Mouse (Mus musculus) heart, adult 11 months (tissue): ENCODE data around the gene Epor.

Experiments
- DNase-seq: peaks from one replicate; pipeline ENCODE4 v3.0.0; 2022

Epor gene

DNA sequence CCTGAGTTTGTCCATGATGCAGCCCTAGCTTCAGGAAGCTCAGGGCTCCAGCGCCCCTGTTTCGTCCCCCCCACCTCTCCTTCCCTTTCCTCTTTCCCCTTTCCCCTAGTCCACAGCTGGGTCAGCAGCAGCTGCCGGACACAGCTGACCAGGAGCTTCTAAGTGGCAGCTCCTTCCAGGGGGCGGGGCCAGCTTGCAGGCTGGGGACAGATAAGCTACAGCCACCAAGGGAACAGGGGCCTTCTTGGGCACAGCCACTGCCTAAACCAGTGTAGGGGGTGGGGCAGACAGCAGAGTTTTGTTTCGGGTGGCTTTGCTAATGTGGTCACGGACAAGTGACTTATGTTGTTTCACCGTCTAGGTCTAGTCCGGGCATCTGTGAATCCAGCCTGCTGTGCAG lies at the start of gene Epor:
Epor (minus strand) TSS at position 90 of the 400 bp plus-strand sequence.
- DNase-seq = peak; percentile 99

DNA sequence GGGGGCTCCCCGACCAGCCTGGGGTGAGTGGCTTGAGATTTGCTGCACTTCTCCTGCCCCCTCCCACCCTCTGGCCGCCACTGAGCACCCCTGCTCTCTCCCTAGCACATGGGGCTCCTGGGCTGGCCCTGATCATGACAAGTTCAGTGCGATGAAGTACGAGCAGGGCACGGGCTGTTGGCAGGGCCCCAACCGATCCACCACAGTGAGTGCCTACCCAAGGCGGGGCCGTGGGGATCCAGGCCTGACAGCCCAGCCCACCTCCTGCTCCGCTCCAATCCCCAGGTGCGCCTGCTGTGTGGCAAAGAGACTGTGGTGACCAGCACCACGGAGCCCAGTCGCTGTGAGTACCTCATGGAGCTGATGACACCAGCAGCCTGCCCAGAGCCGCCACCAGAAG lies 49.4 kb upstream of the Epor start:
- no peak for DNase-seq

DNA sequence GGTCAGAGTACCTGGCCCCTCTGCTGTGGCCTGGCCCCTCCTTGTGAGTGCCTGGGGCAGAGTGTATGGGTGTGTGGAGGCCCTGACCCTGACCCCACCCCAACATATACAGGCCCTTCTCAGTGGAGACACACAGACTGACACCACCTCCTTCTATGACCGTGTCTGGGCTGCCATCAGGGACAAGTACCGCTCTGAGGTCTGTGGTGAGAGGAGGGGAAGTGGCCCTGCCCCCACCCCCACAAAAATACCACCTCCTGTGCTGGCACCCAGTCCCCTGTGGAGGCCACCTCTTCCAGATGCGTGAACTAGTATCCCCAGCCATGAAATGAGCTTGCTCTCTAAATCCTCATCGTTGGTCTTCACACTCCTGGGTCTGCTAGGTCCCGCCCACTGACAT lies 47.7 kb upstream of the Epor start:
- DNase-seq = no peak

DNA sequence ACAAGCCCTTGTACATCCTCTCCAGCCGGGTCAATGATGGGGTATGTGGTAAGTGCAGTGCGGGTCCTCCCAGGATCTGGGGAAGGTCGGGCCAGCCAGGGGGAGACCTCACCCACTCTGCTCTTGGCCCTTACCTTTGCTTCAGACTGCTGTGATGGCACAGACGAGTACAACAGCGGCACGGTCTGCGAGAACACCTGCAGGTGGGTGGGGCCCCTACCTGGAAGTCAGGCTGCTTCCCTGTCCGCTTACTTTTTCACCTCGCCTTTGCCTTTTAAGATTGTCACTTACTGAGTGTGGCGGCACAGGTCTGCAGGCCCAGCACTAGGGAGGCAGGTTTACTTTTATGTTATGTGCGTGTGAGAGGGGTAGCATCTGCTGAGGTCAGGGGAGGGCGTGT lies 41.2 kb upstream of the Epor start:
- DNase-seq = no peak

DNA sequence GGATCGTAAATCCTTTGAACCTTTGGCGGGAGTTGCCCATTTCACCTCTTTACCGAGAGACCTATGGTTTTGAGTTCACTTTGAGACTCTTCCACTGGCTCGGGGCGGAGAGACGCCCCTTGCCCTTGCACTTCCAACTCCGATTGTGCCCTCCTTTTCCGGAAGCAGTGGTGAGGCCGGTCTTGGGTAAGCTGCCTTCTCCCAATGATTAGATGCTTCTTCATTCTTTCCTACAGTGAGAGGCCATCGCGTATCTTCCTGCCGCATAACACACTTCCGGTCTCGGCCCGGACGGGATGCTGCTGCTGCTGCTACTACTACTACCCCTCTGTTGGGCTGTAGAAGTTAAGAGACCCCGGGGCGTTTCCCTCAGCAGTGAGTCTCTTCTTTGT lies 39.9 kb upstream of the Epor start:
- no peak for DNase-seq

DNA sequence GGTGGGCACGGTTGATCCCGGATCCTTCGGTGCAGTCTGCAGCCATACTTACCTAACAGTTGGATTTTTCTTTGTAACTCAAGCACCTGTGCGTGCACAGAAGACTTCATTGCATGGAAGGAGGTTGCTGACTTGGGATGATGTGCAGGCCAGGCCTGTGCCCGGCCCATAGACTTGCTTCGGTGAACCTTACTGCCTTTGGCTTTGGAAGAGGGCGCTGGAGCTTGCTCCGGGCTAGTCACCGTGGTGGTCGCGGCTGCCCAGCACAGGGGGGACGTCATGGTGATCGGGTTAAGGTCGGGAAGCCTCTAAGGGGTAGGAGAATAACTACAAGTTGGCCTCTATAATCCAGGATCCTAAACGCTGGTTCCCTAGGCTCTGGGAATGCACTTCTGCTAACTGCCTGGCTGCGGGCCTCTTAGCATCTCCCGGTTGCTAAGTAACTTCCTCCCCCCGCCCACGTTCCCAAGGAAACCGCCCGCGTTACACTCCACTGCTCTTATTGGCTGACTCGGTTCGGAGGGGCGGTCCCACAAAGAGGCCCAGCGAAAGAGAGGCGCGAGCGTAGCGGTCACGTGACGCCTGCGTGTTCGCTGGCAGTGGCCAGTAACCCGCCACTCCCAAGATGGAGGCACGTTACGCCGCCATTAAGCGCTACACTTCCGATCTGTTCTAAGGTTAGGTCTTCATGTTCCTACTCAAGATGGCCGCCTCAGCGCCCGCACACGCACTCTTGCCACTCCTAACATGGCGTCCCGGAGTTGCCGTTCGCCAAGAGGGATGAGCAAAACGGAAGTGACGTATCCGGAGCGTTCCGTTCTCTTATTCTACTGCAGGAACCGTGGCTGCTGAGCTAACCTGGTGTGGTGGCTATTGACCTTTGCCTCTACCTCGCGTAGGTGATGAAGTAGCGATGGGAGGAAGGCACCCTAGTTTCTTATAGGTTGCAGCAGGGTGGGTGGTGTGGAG lies 39.2 kb upstream of the Epor start, which contains the start of the genes Ccdc151 and Prkcsh:
Ccdc151 (minus strand) TSS at position 441 of the 969 bp plus-strand sequence.
Prkcsh (plus strand) TSS at position 613 of the 969 bp plus-strand sequence.
- peak; percentile 100 for DNase-seq

DNA sequence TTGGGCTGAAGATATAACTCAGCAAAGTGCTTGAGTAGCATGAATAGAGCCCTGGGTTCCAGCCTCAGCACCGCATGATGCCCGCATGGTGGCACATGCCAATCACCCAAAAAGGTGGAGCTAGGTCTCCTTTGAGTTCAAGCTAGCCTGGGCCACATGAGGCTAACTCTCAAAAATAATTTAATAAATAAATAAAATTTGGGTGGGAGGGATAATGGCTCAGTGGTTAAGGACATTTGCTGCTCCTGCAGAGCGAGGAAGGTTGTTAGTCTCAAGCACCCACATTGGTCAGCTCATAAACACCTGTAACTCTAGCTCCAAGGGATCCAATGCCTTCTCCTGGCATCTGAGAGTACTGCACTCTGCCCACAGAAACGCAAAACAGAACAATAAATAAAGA lies 38.3 kb upstream of the Epor start:
- no peak for DNase-seq

DNA sequence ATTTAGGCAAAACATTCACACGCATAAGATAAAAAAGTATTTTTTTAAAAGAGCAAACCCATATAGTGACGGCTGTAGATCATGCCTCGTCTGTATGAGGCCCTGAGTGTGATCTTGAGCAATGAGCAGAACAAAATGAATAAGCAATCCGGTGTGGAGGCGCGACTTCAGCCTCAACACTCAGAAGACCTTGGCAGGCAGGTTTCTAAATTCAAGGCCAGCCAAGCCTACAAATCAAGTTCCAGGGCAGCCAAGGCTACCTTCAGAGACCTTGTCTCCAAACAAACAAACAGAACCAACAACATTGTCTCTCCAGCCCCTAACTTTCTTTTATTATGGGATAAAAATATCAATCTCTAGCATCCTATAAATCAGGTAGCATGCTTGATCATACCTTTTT lies 37.0 kb upstream of the Epor start:
- no peak for DNase-seq

DNA sequence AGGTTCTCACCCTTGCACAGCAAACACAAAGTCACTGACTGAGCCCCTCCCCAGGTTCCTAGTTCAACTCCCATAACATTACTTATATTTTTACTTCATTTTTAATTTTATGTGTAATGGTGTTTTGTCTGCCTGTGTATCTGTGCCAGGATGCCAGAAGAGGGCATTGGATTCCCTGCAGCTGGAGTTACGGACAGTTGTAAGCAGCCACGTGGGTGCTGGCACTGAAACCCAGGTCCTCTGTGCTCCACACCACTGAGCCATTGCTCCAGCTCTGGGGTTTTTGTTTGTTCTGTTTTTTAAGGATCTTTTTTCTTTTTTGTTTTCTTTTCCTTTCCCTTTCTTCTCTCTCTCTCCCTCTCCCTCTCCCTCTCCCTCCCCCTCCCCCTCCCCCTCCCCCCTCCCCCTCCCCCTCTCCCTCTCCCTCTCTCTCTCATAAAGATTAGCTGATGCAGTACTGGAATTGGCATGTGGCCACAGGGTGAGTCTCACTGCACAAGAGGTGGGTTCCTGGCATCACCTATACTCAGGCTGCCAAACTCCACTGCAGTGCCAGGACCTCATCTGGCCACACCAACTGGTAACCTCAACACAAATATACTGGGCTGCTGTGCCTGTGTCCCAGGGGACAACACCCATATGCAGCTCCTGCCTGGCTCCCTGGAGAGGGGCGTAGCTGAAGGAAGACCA lies 33.0 kb upstream of the Epor start:
- no peak for DNase-seq

DNA sequence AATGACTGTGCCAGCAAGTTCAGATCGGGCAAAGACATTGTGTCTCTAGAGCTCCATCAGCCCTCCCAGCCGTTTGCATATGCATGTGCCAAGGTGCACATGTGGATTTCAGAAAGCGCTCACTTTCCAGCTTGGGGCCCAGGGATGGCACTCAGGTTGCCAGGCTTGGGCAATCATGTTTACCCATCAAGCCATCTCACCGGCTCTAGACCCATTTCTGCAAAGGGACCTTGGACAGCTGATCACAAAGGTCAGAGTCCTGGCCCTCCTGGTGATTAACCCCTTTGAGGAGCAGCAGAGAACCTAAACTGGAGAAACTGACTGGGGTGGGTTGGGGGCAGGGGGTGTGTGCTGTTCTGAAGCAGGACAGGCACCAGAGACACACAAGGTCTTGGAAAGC lies 28.9 kb upstream of the Epor start:
- no peak for DNase-seq

DNA sequence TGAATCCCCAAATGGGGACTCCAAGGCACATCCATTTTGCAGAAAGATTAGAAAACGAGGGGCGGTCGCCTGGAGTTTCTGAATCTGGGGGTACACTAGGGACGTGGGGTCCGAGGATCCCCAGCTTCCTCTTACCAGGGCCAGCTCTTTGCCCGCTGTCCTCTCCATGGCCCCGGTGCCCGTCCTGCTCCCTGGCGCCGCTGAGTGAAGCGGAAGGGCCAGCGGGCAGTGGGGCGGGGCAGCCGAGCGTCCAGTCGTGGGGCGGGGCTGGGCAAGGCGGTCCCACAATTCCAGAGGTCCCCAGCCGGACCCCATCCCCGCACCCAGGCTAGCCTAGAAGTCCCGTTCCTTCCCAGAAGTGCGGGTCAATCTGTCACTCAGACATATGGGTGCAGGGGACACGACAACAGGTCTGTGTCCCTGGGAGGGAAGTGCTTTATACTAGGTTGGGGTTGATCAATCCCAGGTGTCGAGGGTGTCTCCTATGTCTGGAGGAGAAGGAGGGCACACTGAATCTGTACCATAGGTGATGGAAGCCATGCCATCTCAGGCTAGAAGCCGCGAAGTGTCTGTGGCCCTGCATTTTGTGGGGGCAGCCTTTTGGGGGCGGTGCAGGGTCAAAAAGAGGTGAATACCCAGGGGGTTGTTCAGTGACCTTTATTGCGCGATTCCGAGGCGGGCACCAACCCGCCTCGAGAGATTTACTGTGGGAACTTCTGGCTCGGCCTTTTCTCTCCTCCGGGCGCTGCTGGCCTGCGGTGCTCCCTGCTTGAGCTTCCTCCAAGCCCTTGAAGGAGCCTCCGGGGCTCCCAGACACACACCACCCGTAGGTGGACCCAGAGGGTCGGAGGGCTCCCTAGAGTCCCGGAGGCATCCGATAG lies 26.2 kb upstream of the Epor start, which contains the start of gene Rgl3:
Rgl3 (minus strand) TSS at position 217 of the 881 bp plus-strand sequence.
- DNase-seq = peak; percentile 97

DNA sequence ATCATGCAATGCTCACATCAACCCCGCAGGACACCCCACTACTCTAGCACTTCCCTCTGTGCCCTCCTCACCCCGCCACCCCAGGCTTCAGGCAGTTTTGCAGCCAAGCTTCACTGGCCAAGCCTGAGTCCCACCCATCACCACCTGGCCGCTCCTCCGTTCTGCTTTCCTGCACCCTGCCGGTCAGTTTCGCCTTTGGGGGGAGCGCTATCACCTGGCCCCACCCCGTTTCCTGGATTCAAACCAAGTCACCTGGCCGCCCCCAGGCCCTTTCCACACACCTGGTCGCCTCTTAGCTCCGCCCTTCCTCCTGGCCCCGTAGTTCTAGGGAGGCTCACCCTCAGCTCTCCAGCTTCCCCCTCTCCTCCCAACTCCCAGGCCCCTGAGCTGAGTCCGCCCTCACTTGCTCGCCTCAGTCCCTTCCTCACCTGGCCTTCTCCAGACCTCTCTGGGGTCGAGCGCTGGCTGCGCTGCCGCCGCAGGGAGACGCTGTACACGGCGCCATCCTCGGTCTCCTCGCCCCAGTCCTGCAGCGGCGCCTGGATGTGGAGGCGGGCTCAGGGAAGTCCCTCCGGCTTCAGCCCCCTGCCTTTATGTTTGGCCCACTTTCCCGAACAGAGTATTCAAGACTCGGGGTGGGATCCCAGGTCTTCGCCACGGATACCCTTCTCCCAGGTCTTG lies 25.3 kb upstream of the Epor start:
- no peak for DNase-seq

DNA sequence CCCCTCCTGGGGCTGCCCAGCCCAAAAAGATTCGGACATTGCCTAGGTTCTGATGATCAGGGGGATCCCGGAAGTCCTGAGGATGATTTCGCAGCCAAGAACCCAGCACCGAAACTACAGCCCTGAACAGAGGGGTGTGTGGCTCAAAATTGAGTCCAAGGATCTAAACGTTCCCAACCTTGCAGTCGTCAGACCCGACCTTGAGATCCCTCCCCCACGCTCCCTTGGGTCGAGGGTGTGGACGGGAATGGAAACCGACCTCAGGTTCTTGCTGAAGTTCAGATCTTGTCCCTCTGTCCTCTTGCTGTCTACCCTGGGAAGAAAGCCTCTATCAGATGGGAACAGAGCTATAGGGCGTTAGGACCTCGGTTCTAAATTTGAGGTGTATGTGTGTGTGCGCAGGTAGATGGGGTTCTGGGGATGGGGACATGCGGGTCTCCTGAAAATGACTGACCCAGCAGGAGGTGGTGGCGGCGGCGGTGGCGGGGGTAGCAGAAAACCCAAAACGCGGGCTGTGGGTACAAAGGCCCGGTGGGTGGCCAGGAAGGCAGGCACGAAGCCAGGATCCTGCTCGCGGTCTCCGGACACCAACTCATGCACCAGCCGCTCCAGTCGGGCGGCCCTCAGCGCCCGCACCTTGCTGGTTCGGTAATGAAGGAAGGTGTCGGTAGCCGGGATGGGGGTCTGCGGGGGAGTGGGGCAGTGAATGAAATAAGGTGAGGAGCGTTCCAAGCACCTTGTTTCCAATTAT lies 24.5 kb upstream of the Epor start:
- no peak for DNase-seq

DNA sequence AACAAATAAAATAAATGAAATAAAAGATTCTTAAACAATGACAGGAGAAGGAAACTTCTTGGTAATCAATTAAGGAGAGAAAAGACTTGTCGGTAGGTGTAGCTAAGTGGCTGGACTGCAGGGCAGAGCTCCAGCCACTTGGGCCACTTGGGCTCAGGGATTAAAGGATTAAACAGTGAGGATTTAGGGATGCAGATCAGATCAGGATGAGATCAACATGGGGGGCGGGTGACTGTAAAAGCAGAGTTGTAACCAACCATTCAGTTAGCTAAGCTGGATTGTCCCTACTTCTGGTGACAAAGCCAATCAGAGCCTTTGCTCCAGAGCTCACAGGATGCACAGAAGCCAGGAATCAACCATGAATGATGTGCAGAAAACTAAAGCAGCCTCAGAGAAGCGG lies 20.6 kb upstream of the Epor start:
- no peak for DNase-seq

DNA sequence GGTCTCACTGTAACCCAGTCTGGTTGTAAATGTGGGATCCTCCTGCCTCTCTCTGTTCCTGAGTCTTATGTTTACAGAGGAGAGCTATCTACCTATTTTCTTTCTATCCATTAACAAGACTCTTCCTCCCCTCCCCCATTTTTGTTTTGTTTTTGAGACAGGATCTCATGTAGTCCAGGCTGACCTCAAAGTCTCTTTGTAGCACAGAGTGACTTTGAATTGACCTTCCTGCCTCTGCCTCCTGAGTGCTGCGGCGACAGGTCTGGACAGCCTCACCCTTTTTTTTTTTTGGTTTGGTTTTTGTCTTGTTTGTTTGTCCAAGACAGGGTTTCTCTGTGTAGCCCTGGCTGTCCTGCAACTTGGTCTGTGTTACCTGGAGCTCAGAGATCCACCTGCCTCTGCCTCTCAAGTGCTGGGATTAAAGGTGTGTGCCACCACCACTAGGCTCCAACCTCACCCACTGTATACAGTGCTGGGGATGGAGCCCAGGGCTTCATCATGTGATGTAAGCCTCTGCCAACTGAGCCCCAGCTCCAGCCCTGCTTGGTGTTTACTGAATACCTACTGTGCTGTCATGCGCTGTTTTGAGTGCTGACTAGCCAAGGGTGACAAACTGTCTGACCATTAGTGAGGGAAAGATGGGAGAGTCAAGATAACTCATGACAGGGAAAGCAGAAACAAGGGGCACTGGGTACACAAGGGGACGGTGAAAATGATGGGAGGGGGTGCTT lies 15.3 kb upstream of the Epor start:
- no peak for DNase-seq

DNA sequence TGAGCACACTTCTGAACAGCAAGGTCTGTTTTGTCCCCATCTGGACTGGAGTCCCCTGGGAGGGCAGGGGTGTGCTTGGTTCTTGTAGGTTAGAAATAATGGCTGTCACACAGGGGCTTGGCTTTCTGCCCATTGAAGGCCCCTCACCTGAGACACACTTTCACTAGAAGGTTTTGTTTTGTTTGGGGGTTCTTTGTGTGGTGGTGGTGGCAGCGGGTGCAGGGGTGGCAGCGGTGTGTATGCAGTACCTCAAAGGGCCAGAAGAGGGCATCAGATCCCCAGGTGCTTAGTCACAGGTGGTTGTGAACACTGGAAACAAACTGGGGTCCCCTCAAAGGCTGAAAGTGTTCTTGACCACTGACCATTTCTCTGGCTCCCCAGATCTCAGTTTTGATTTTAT lies 14.7 kb upstream of the Epor start:
- no peak for DNase-seq

DNA sequence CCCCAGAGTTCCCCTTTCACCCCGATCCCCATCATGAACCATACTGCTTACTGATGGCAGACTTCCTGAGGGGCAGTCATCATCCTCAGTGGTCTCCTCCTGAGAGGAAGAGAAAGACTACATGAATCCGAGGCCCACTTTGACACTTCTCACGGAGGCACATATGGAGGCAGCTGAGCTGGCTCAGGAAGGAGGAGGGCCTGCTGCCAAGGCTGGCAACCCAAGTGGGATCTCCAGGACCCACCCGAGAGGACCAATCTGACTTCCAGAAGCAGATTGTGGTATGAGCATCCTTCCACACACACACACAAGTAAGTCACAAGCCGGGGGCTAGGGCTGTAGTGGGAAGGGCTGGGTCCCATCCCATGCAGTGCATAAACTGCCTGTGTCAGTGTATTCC lies 14.0 kb upstream of the Epor start:
- DNase-seq = no peak

DNA sequence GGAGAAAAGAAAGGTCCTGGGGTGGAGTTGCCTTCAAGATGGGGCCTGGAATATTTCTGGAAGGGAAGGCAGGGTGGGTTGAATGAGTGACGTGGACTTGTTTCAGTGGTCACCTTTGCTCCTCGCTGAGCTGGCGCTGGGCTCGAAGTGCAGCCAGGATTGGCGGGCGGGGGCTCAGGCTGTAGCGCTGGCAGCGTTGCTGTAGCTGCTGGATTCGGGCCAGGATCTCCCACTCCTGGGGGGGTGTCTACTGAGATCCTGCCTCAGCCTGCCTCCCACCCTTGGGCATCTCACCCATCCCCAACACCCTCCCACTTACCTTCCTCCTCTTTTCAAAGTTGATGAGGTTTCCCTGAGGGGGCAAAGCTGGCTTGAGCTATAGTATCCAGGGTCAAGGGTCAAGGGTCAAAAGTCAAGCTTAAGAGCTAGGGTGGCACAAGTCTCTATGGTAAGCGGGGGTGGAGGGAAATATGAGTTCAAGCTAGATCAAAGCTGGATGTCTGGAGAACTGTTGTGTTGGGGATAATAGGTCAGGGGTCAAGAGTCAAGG lies 13.4 kb upstream of the Epor start:
- no peak for DNase-seq

DNA sequence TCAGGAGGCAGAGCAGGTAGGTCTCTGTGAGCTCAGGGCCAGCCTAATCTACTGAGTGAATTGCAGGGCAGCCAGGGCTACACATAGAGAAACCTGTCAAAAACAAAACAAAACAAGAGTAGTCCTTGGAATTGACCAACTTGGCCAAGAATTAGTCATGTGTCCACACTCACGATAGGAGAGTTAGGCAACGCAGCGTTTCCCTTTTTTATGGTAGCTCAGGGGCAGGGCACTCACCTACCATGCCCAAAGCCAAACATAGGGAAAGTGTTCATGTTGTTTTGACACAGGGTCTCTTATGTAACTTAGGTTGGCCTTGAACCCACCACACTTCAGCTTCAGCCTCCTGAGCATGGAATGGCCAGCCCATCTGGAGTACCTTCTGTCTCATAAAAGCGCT lies 6.0 kb upstream of the Epor start:
- DNase-seq = no peak

DNA sequence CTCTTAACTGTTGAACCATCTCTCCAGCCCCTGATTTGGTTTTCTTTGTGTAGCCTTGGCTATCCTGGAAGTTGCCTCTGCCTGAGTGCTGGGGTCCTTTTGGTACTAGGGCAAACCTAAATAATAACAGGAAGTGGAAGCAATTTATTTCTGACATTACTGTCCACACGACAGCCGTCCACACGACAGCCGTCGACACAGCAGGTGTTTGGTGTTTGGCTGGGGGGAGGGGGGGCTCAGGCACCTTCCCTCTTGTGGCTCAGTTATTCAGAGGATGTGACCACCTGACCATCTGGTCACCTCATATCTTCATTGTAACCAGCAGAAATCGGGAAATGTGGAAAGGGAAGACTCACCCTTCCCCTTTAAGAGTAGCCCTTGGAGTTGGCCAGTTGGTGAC lies 5.6 kb upstream of the Epor start:
- DNase-seq = no peak
